Mouse (Mus musculus) liver, embryonic 14.5 days (tissue): ENCODE results near the gene Edem2. TPM values are rescaled to one million over a fixed set of nuclear protein-coding genes. Genes with fewer than 3 reads are reported as not detected.

Experiments used
- ATAC-seq: fragments of 200-750 bp; cut with Nextera tagmentation; 2 replicates; pipeline ENCODE4 v1.8.0; 2017; ENCODE audit warnings: moderate number of reproducible peaks, mild to moderate bottlenecking, moderate library complexity; ENCODE audit not compliant: insufficient read depth
- DNase-seq, 3 experiments: peaks; one replicate each; pipeline ENCODE4 v3.0.0-alpha.2; 2012 to 2013; ENCODE audit warnings: low read depth in 3 of 3, low spot score in 3 of 3
- H3K27ac ChIP-seq: fragments of 300-500 bp; sonication (generic); 2 replicates; pipeline ENCODE4 v1.5.1; 2014; ENCODE audit warnings: moderate library complexity, mild to moderate bottlenecking, control low read depth, inconsistent platforms
- H3K27me3 ChIP-seq: fragments of 300-500 bp; sonication (generic); 2 replicates; pipeline ENCODE4 v1.6.1; 2014; ENCODE audit warnings: mild to moderate bottlenecking, low read length, moderate library complexity; ENCODE audit not compliant: control insufficient read depth, insufficient read depth
- H3K36me3 ChIP-seq: fragments of 300-500 bp; sonication (generic); replicated peaks from 2 replicates; pipeline ENCODE4 v1.6.1; 2014; ENCODE audit warnings: low read depth; ENCODE audit not compliant: control insufficient read depth, insufficient read depth
- H3K4me1 ChIP-seq, 2 experiments: fragments of 200-500 bp in 1 of 2; fragments of 300-500 bp in 1 of 2; sonication (generic) in 1 of 2; replicated peaks; 2 replicates each; pipeline ENCODE4 v1.6.1; 2012 to 2014; ENCODE audit warnings: antibody characterized with exemption in 1 of 2, inconsistent platforms in 1 of 2, low read length in 1 of 2; ENCODE audit not compliant: control insufficient read depth in 2 of 2, insufficient read depth in 2 of 2
- H3K4me2 ChIP-seq: fragments of 300-500 bp; sonication (generic); 2 replicates; pipeline ENCODE4 v1.6.1; 2014; ENCODE audit warnings: low read depth, mild to moderate bottlenecking, control low read depth, moderate library complexity
- H3K4me3 ChIP-seq, 2 experiments: fragments of 200-500 bp in 1 of 2; fragments of 300-500 bp in 1 of 2; sonication (generic) in 1 of 2; 2 replicates each; pipeline ENCODE4 v1.5.1; 2012 to 2014; ENCODE audit warnings: low read depth in 2 of 2, low read length in 2 of 2, mild to moderate bottlenecking in 2 of 2, control low read depth in 1 of 2, inconsistent platforms in 1 of 2, moderate library complexity in 1 of 2; ENCODE audit not compliant: insufficient read depth in 1 of 2
- H3K9ac ChIP-seq: fragments of 300-500 bp; sonication (generic); replicated peaks from 2 replicates; pipeline ENCODE4 v1.6.1; 2014; ENCODE audit warnings: mild to moderate bottlenecking, control low read depth, moderate library complexity
- H3K9me3 ChIP-seq: fragments of 300-500 bp; sonication (generic); 2 replicates; pipeline ENCODE4 v1.6.1; 2016; ENCODE audit warnings: low read length, mixed read lengths; ENCODE audit not compliant: control insufficient read depth
- CTCF ChIP-seq: IDR thresholded peaks from 2 replicates; pipeline ENCODE4 v1.5.1; 2016; ENCODE audit warnings: antibody characterized with exemption, low read depth, control low read depth
- EP300 ChIP-seq: IDR thresholded peaks from 2 replicates; pipeline ENCODE4 v1.6.1; 2016; ENCODE audit warnings: antibody characterized with exemption, low read depth
- WGBS: fragments of 180-500 bp; shearing (Covaris S2); extraction: QIAGEN DNeasy Blood & Tissue Kit; methylation state at CpG from one replicate; pipeline ENCODE4 v1.1.7; 2014; ENCODE audit not compliant: insufficient replicate concordance; 5-methylcytosine and 5-hydroxymethylcytosine counted together
- polyA plus RNA-seq, 2 experiments: library from polyadenylated mRNA; depleted of rRNA in 1 of 2; stranded (reverse) in 1 of 2; unstranded in 1 of 2; fragments of >200 nt; fragmentation: Nextera tagmentation in 1 of 2; extraction: Ambion mirVana in 1 of 2; gene quantifications; 2 replicates each; pipeline versions ENCODE4 v1.2.1 to v1.2.3; 2012 to 2014

The Edem2 gene
- polyA plus RNA-seq, 2 experiments, result 13.9 to 21.2 TPM

GRCm38 (mm10) chr2:155745487-155745886 is 16.2 kb upstream of the Edem2 start:
- H3K27me3 ChIP-seq, result peaks cover 3% of the 10 kb centered on the region; the same call in 1 of the 2 replicates
- ATAC-seq, result no peak
- H3K36me3 ChIP-seq, result no peaks in the 10 kb centered on the region
- no peak overlapping the region for H3K27ac ChIP-seq
- DNase-seq, result no peak
- no peak for TF ChIP-seq EP300
- TF ChIP-seq CTCF, result no peak
- peaks cover 0 to 11% of the 10 kb centered on the region in 2 experiments; a peak in 2 of 4 replicates for H3K4me1 ChIP-seq
- H3K9me3 ChIP-seq, result no peaks in the 10 kb centered on the region
- H3K9ac ChIP-seq, result no peak overlapping the region
- H3K4me2 ChIP-seq, result no peak overlapping the region
- WGBS, result 34% methylated on average over 3 of the region's 3 CpGs
- H3K4me3 ChIP-seq, result no peak overlapping the region

GRCm38 (mm10) chr2:155743351-155743750 is 14.1 kb upstream of the Edem2 start:
- H3K27ac ChIP-seq, result no peak overlapping the region
- H3K9ac ChIP-seq, result no peak overlapping the region
- DNase-seq, result no peak
- TF ChIP-seq EP300 (no peak), CTCF (no peak)
- 29% methylated on average over 9 of the region's 9 CpGs for WGBS
- H3K4me3 ChIP-seq, result no peak overlapping the region
- ATAC-seq, result no peak
- H3K36me3 ChIP-seq, result no peaks in the 10 kb centered on the region
- H3K9me3 ChIP-seq, result no peaks in the 10 kb centered on the region
- peaks cover 0 to 11% of the 10 kb centered on the region in 2 experiments; a peak in 2 of 4 replicates for H3K4me1 ChIP-seq
- H3K4me2 ChIP-seq, result no peak overlapping the region
- peaks cover 3% of the 10 kb centered on the region; the same call in 1 of the 2 replicates for H3K27me3 ChIP-seq

GRCm38 (mm10) chr2:155742931-155743337 is 13.7 kb upstream of the Edem2 start:
- Histone ChIP-seq H3K4me2 (no peak overlapping the region), H3K4me1 (peaks cover 0 to 11% of the 10 kb centered on the region in 2 experiments; a peak in 2 of 4 replicates), H3K27ac (no peak overlapping the region), H3K27me3 (peaks cover 3% of the 10 kb centered on the region; the same call in 1 of the 2 replicates), H3K9me3 (no peaks in the 10 kb centered on the region), H3K9ac (no peak overlapping the region), H3K36me3 (no peaks in the 10 kb centered on the region), H3K4me3 (no peak overlapping the region)
- TF ChIP-seq CTCF (no peak), EP300 (no peak)
- ATAC-seq (peak; percentile 45), DNase-seq (no peak)
- WGBS, result 4% methylated on average over 12 of the region's 12 CpGs

- TF ChIP-seq CTCF, result no peak
- no peak for TF ChIP-seq EP300
- Histone ChIP-seq H3K9ac (no peak overlapping the region), H3K4me3 (no peak overlapping the region), H3K9me3 (no peaks in the 10 kb centered on the region), H3K4me1 (peaks cover 0 to 11% of the 10 kb centered on the region in 2 experiments; a peak in 2 of 4 replicates), H3K27ac (no peak overlapping the region), H3K36me3 (no peaks in the 10 kb centered on the region), H3K27me3 (peaks cover 3% of the 10 kb centered on the region; the same call in 1 of the 2 replicates), H3K4me2 (no peak overlapping the region)
- 18% methylated on average over 11 of the region's 11 CpGs for WGBS
- ATAC-seq (no peak), DNase-seq (no peak)
These were observed 12.9 kb upstream of the Edem2 start for GRCm38 (mm10) chr2:155742211-155742610.

- H3K4me2 ChIP-seq, result no peak overlapping the region
- ATAC-seq, result no peak
- H3K9ac ChIP-seq, result no peak overlapping the region
- no peak overlapping the region for H3K4me3 ChIP-seq
- DNase-seq, result no peak
- no peak overlapping the region for H3K27ac ChIP-seq
- H3K36me3 ChIP-seq, result no peaks in the 10 kb centered on the region
- TF ChIP-seq CTCF (no peak), EP300 (no peak)
- no peaks in the 10 kb centered on the region for H3K9me3 ChIP-seq
- 38% methylated on average over 9 of the region's 9 CpGs for WGBS
- H3K27me3 ChIP-seq, result no peaks in the 10 kb centered on the region
- H3K4me1 ChIP-seq, result peaks cover 0 to 5% of the 10 kb centered on the region in 2 experiments; a peak in 2 of 4 replicates
These were observed 8.5 kb upstream of the Edem2 start for GRCm38 (mm10) chr2:155737803-155738202.
